Comparison of ENCODE assay signal across 8 mouse cellular contexts in the genomic region with DNA sequence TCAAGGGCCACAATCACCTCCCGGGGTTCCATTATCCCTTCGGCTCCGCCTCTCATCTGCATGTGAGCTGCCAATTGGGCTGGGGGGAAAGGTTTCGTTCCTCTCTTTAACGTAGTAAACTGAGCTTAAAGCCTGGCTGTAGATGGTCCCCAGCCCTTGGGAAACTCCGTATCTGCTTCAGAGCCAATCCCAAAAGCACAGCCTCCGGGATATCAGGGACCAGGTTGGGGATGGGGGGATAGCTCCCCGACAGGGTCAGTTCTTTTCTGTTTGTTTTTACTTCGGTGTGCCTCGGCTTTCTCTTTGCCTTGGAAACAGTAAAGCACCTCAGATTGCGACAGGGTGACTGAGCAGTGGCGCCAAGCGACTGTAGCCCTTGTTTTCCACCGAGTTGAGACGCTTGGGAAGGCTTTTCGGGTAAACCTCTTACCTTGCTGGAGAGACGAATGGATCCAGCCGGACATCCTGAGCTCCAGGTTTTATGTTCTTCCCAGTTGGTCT.
DNase-seq lines count a peak whose midpoint lies in the region; ATAC-seq lines count a peak whose summit lies in the region.

No protein-coding gene starts in this region.

- H3K36me3 ChIP-seq in heart, embryonic 14.5 days (ENCODE audit: control insufficient read depth, insufficient read depth, low read length) = no peaks in the 10 kb centered on the region
- no peaks in the 10 kb centered on the region for H3K36me3 ChIP-seq in hindbrain, embryonic 12.5 days
- H3K36me3 ChIP-seq in midbrain, embryonic 14.5 days (ENCODE audit: control insufficient read depth, insufficient read depth, low read length) = no peaks in the 10 kb centered on the region

- peak overlapping the region; percentile 42 for H3K9ac ChIP-seq in heart, embryonic 14.5 days (ENCODE audit: low read length)
- H3K9ac ChIP-seq in hindbrain, embryonic 12.5 days = peak overlapping the region; percentile 38; the same call in 1 of the 2 replicates
- no peak overlapping the region; the same call in 1 of the 2 replicates for H3K9ac ChIP-seq in midbrain, embryonic 14.5 days (replicated peaks; ENCODE audit: low read length)

- no peak for DNase-seq in heart, postnatal 14 days
- DNase-seq in adrenal gland, postnatal 25 days = peak; percentile 6
- DNase-seq in midbrain, embryonic 14.5 days = peak; percentile 30
- no peak for DNase-seq in left cerebral cortex, adult 8-10 months (ENCODE audit: low spot score in 2 of 2)
- no peak for DNase-seq in frontal cortex, adult 2 months (ENCODE audit: extremely low spot score in 1 of 2, low spot score in 1 of 2)
- no peak for DNase-seq in spleen, adult 12 weeks (ENCODE audit: low spot score)

- no peak for ATAC-seq in heart, embryonic 14.5 days (ENCODE audit: insufficient number of reproducible peaks, insufficient read depth, low FRiP score, low read depth)
- ATAC-seq in hindbrain, embryonic 12.5 days (ENCODE audit: low FRiP score) = no peak
- ATAC-seq in midbrain, embryonic 14.5 days (ENCODE audit: low FRiP score, low TSS enrichment) = no peak

- intact Hi-C loops in heart, postnatal 14 days (cut with DNase I) = no loop called here

- peak overlapping the region; percentile 39 to 43 for H3K4me3 ChIP-seq in heart, embryonic 14.5 days (ENCODE audit: control insufficient read depth in 1 of 2, insufficient read depth in 1 of 2, low read depth in 1 of 2, low read length in 2 of 2)
- peak overlapping the region; percentile 28 for H3K4me3 ChIP-seq in hindbrain, embryonic 12.5 days
- H3K4me3 ChIP-seq in midbrain, embryonic 14.5 days (replicated peaks; ENCODE audit: low read depth, low read length) = peak overlapping the region; percentile 17

- H3K4me2 ChIP-seq in heart, embryonic 14.5 days (ENCODE audit: low read length) = peak overlapping the region; percentile 69
- peak overlapping the region; percentile 59 for H3K4me2 ChIP-seq in hindbrain, embryonic 12.5 days (replicated peaks)
- H3K4me2 ChIP-seq in midbrain, embryonic 14.5 days (ENCODE audit: low read length) = peak overlapping the region; percentile 45

- H3K9me3 ChIP-seq in heart, embryonic 14.5 days (ENCODE audit: control insufficient read depth, low read length) = no peaks in the 10 kb centered on the region
- no peaks in the 10 kb centered on the region for H3K9me3 ChIP-seq in hindbrain, embryonic 12.5 days (replicated peaks)
- no peaks in the 10 kb centered on the region for H3K9me3 ChIP-seq in midbrain, embryonic 14.5 days (ENCODE audit: control insufficient read depth, low read length)

- under 1% methylated on average over 18 of the region's 18 CpGs for WGBS in heart, embryonic 14.5 days
- WGBS in hindbrain, embryonic 12.5 days = 0% methylated on average over 18 of the region's 18 CpGs
- under 1% methylated on average over 18 of the region's 18 CpGs for WGBS in midbrain, embryonic 14.5 days

- H3K27me3 ChIP-seq in heart, embryonic 14.5 days (ENCODE audit: control insufficient read depth, insufficient read depth, low read length) = peaks cover 18% of the 10 kb centered on the region
- peaks cover 38% of the 10 kb centered on the region for H3K27me3 ChIP-seq in hindbrain, embryonic 12.5 days
- H3K27me3 ChIP-seq in midbrain, embryonic 14.5 days (ENCODE audit: control insufficient read depth, insufficient read depth, low read length) = peaks cover 16% of the 10 kb centered on the region

- 0 out of 4 replicates have a peak, but pooled peaks cover 0 to 2% of the 10 kb centered on the region in 2 experiments for H3K4me1 ChIP-seq in heart, embryonic 14.5 days (ENCODE audit: control insufficient read depth in 2 of 2, insufficient read depth in 2 of 2, low read length in 2 of 2)
- peaks cover 20% of the 10 kb centered on the region for H3K4me1 ChIP-seq in hindbrain, embryonic 12.5 days
- H3K4me1 ChIP-seq in midbrain, embryonic 14.5 days (ENCODE audit: control insufficient read depth, insufficient read depth, low read length) = peaks cover 5% of the 10 kb centered on the region; the same call in 1 of the 2 replicates

- no peak overlapping the region for H3K27ac ChIP-seq in heart, embryonic 14.5 days (replicated peaks in 1 of 2; ENCODE audit: control insufficient read depth in 1 of 2, insufficient read depth in 1 of 2, low read depth in 2 of 2, low read length in 2 of 2)
- no peak overlapping the region for H3K27ac ChIP-seq in hindbrain, embryonic 12.5 days
- no peak overlapping the region for H3K27ac ChIP-seq in midbrain, embryonic 14.5 days (replicated peaks; ENCODE audit: low read depth, low read length)

Comparison
In these comparisons a context has a peak if more than half of its experiments do, and no peak if none do; other contexts are left out.
1. DNase-seq: peak in adrenal gland, postnatal 25 days (single experiment) and midbrain, embryonic 14.5 days (single experiment); none in heart, postnatal 14 days (0 of 2), left cerebral cortex, adult 8-10 months (0 of 2), frontal cortex, adult 2 months (0 of 2) and spleen, adult 12 weeks (single experiment).
2. Peak in every context shown above with its lines, with median percentiles within 50 percentile points of each other: H3K4me2 ChIP-seq and H3K4me3 ChIP-seq.